Mouse (Mus musculus): ENCODE measurements around the gene Mxi1.

Mxi1 gene

GRCm38 (mm10) chr19:53310348-53310747, at the start of gene Mxi1:
TSS of gene Mxi1 (plus strand) at chr19:53310518.
- DNase-seq (ENCODE audit: extremely low read depth, low read depth, low spot score) = no peak

DNA sequence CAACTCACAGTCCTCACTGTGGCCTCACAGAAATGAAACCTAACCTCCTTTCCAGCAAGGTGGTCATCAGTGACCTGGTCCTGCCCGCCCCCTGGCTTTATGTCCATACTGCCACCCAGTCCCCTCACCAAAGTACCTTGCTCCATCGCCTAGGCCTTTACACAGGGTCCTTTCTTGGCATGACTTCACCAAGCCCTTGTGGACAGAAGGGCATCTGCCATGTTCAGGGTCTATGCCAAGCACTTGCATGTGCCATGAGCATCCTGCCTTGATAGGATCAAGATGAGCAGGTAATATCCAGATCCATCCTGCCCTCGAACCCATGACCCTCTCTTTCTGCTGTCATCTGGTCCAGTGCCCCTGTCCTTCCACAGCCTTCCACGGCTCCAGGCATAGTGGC, 49.5 kb upstream of the Mxi1 start:
- no peak for DNase-seq (ENCODE audit: extremely low read depth, low read depth, low spot score)

DNA sequence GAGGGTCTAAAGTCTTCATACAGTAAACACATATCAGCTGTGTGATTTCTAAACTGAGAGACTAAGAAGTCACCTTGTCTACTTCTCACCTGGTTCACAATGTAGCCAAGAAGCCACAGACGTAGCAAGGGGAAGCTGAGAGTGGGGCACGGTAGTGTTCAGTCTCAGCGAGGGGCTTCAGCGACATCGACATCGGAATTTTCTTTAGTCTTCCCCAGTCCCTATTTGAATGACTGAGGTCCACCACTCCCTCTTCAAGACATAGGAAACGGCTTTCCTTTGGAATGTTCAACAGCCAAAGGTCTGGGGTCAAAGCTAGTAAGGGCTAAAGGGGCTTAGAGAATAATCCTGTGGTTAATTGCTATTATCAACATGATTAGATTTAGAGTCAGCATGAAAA, 48.3 kb upstream of the Mxi1 start:
- no peak for DNase-seq (ENCODE audit: extremely low read depth, low read depth, low spot score)

GRCm38 (mm10) chr19:53263859-53264733, 46.2 kb upstream of the Mxi1 start:
- DNase-seq (ENCODE audit: extremely low read depth, low read depth, low spot score) = no peak

DNA sequence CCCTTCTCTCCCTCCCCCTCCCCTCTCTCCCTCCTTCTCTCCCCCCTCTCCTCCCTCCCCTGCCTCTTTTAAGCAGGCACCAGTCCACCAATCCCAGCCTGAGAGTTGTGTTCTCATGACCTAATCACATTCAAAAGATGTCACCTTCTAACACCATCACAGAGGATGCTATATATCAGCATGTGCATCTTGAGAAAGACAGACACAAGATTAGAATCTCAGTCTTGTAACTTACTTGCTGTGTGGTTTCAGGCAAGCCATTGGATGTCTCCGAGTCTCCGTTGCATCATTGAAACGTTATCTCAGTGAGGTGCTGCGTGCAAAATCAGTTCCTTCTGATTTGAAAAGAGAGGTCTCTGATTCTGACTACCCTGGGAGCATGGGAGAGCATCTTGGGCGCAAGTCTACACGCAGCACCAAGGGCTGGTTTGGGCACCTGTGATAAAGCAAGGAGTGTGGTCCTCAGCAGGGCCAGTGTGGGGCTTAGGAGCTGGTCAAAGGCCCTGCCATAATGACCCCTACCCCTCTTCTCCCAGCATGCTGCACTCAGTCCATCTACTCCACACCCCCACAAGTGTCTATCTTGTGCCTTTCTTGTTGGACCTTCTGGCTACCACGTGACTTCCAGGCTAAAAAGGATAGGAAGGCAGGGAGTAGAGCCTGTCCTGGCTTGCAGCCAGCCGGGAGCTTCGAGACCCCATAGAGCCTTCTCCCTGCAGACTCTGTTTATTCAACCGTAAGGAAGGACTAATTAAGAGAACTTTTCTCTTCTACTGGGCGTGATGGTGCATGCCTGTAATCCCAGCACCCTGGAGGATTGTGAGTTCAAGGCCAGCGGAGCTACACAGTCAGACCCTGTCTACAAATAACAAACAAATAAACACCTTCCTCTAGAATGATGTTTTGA, 45.2 kb upstream of the Mxi1 start:
- DNase-seq (ENCODE audit: extremely low read depth, low read depth, low spot score) = no peak

- DNase-seq (ENCODE audit: extremely low read depth, low read depth, low spot score) = no peak
These were observed 43.0 kb upstream of the Mxi1 start for GRCm38 (mm10) chr19:53267305-53267704.

GRCm38 (mm10) chr19:53273055-53273722, 37.1 kb upstream of the Mxi1 start:
- DNase-seq (ENCODE audit: extremely low read depth, low read depth, low spot score) = no peak

DNA sequence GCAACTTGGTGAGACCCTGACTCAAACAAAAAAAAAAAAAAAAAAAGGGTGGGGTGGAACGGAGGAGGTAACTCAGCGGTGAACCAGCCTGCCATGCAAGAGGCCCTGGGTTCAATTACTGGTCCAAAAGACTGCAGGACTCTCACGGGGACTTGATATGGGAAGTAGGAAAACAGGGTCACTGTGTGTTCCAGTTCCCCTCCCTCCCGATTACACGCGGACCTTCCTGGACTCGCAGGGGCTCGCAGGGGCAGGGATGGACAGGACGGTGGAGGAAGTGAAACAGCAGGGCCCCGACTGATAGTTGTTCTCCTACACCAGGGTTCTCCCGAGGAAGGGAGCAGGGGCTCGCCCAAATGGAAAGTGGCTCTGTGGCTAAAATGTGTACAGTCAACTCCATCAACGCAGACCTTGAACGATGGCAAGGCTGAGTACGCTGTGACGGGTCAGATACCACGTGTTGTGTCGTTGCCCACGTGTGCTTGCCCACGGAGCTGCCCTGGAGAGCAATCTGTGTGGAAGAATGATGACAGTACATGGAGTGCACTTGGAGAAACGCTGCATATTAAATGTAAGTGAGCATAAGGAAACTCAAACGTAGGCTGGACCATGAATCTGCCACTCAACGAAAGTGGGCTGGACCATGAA, 36.4 kb upstream of the Mxi1 start:
- DNase-seq (ENCODE audit: extremely low read depth, low read depth, low spot score) = no peak

DNA sequence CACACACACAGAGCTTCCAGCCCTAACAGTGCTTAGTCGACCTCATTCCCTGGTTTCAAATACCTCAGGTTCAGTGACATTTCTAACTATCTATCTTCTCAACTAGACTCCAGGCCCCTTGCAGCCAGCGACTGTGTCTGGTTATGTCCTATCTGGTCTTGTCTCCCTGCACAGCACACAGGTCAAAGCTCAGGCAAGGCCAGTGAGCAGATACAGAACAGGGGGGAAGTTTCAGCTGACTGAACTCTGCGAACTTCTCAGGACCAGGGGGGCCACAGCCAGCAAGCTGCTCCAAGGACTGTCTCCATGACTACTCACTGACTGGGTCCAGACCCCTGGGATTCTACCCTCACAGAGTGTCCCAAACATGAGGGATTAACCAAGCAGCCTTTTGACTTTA, 35.1 kb upstream of the Mxi1 start:
- DNase-seq (ENCODE audit: extremely low read depth, low read depth, low spot score) = no peak

GRCm38 (mm10) chr19:53276902-53277707, 33.2 kb upstream of the Mxi1 start:
- no peak for DNase-seq (ENCODE audit: extremely low read depth, low read depth, low spot score)

- DNase-seq (ENCODE audit: extremely low read depth, low read depth, low spot score) = no peak
These were observed 31.6 kb upstream of the Mxi1 start for GRCm38 (mm10) chr19:53278491-53279415.

DNA sequence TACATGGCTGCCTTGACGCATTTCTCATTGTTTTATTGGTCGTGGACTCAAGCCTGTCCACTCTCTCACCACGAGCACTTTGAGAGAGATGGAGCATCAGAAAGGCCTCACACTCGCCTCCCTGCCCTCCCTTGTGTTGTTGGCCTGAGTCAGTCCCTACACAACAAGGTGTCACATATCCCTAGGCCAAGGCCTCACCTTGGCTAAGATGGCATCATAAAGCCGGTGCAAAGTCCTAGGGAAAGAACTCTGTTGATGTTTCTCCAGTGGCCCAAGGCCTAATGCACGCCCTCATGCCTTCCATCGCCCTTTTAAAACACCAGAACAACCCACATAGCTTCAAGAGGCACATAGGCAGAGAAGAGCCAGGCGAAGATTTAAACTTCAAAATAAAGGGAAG, 30.1 kb upstream of the Mxi1 start:
- no peak for DNase-seq (ENCODE audit: extremely low read depth, low read depth, low spot score)

DNA sequence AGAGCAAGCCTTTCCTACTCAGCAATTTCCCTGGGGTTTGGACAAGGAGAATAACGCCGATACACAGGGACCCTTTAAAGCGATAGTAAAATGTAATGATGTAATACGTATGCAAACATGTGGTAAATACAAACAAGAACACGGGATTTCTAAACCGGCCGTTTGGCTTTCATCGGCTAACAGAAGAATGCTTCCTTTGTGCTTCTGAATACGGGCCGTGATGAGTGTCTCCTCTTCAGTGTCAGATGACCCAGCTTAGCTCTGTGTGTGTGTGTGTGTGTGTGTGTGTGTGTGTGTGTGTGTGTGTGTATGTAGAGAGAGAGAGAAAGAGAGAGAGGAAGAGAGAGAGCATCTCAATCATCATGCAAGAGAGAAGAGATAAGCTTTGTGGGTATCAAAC, 27.7 kb upstream of the Mxi1 start:
- no peak for DNase-seq (ENCODE audit: extremely low read depth, low read depth, low spot score)

DNA sequence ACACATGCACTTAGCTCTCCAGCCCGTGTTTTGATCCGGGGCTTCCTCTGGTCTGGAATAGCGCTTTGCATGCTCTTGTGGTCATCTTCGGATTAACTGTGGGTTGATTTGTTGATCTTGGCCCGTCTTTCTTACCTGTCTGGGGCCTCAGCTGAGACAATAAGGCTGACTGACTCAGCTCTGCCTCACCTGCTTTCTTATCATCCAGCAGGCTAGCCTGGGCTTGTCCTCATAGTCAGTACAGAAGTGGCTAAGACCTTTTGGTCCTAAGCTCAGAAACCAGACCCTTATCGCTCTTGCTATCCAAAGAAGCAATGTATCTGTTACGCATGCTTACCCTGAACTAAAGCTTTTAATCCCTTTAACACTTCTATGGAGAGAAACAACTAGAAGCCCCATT, 26.6 kb upstream of the Mxi1 start:
- DNase-seq (ENCODE audit: extremely low read depth, low read depth, low spot score) = peak; percentile 28

GRCm38 (mm10) chr19:53284268-53285208, 25.8 kb upstream of the Mxi1 start:
- DNase-seq (ENCODE audit: extremely low read depth, low read depth, low spot score) = no peak

DNA sequence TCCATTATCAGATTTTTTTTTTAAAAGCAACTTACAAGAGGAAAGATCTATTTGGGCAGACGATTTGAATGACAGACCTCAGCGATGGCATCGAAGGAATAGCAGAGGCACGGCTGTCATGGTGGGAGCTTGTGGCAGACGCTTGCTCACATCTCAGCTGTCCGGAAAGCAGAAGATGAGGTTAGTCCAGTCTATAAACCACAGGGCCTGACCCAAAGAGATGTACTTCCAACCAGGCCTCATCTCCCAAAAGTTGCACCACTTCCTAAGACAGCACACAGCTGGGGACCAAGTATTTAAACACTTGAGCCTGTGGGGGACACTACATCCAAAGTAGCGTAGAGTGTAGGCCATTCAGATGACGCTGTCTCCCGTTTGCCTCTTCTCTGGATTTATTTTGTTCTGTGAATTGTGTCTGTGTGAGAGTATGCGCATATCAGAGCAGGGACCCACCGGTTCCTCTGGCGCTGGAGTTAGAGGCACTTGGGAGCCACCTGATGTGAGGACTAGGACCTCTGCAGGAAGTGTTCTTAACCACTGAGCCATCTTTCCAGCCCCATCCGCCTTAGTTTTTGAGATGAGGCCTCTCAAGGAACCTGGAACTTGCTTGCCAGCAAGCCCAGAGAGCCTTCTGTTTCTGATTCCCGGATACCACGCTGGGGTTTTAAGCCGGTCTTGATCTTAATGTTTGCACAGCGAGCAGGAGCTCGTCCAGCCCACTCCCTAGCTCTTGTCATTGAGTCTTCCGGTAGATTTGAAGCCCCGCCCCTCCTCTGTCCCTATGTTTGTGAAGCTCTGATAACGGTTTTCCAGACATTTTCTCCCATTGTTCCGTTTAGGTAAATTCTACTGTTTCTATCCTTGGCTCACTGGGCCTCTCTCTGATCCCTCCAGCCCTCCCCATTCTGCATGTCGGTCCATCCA, 13.7 kb upstream of the Mxi1 start:
- DNase-seq (ENCODE audit: extremely low read depth, low read depth, low spot score) = no peak
